Mouse (Mus musculus): Measurements from ENCODE around the gene Pptc7.
A peak's percentile ranks its signal among the peaks of the same experiment; 100 is the strongest.

- TF ChIP-seq CTCF (IDR thresholded peaks at IDR 0.05; ENCODE audit: low read depth, low read length) (no peak), EP300 (IDR thresholded peaks at IDR 0.05; ENCODE audit: insufficient read depth, low read depth, low read length) (0 out of 2 replicates have a peak, but pooled peaks have one; percentile 12), POLR2A (IDR thresholded peaks at IDR 0.05; ENCODE audit: insufficient read depth, low read length) (no peak)
Measured at GRCm38 (mm10) chr5:122295113-122295935, 11.2 kb downstream of the Pptc7 start.

All from ES-Bruce4 (cell line).